Mouse (Mus musculus) CD4-positive, CD25-positive, alpha-beta regulatory T cell, adult 4 months (primary cell): ENCODE data around the gene Dld. TPM values are rescaled to one million over a fixed set of nuclear protein-coding genes. Genes with fewer than 3 reads are reported as not detected.

Experiments used
- ATAC-seq: one replicate; pipeline ENCODE4 v1.8.0; 2017
- polyA plus RNA-seq, 2 experiments: library from polyadenylated mRNA; unstranded; fragments of 100-300 nt; shearing (Covaris generic); gene quantifications; one replicate each; pipeline ENCODE4 v1.2.1; 2017

Dld gene
- polyA plus RNA-seq, 2 experiments from 2014 or later: 92.4 to 102 TPM

GRCm38 (mm10) chr12:31320817-31321216 lies 30.4 kb downstream of the Dld start:
- no peak for ATAC-seq

- ATAC-seq: no peak
Measured at GRCm38 (mm10) chr12:31318409-31318963, 32.8 kb downstream of the Dld start.

GRCm38 (mm10) chr12:31317670-31318408 lies 33.4 kb downstream of the Dld start:
- ATAC-seq: no peak

GRCm38 (mm10) chr12:31315961-31316360 lies 35.3 kb downstream of the Dld start:
- no peak for ATAC-seq

- ATAC-seq: no peak
Measured at GRCm38 (mm10) chr12:31314310-31314709, 36.9 kb downstream of the Dld start.

- no peak for ATAC-seq
Measured at GRCm38 (mm10) chr12:31313136-31313535, 38.1 kb downstream of the Dld start.

GRCm38 (mm10) chr12:31312281-31312680 lies 39.0 kb downstream of the Dld start:
- no peak for ATAC-seq

GRCm38 (mm10) chr12:31311671-31312265 lies 39.5 kb downstream of the Dld start:
- ATAC-seq: no peak

- no peak for ATAC-seq
Measured at GRCm38 (mm10) chr12:31310687-31311086, 40.6 kb downstream of the Dld start.

GRCm38 (mm10) chr12:31307756-31308155 lies 43.5 kb downstream of the Dld start:
- ATAC-seq: no peak

GRCm38 (mm10) chr12:31307011-31307410 lies 44.2 kb downstream of the Dld start:
- ATAC-seq: no peak

- ATAC-seq: no peak
Measured at GRCm38 (mm10) chr12:31306075-31306675, 45.1 kb downstream of the Dld start.

GRCm38 (mm10) chr12:31302766-31303511 lies 48.3 kb downstream of the Dld start:
- ATAC-seq: no peak

- no peak for ATAC-seq
Measured at GRCm38 (mm10) chr12:31302266-31302665, 49.0 kb downstream of the Dld start.

- no peak for ATAC-seq
Measured at GRCm38 (mm10) chr12:31300276-31300675, 51.0 kb downstream of the Dld start.

- ATAC-seq: no peak
Measured at GRCm38 (mm10) chr12:31299676-31300197, 51.5 kb downstream of the Dld start.

- ATAC-seq: no peak
Measured at GRCm38 (mm10) chr12:31299126-31299525, 52.1 kb downstream of the Dld start.

GRCm38 (mm10) chr12:31298530-31298929 lies 52.7 kb downstream of the Dld start:
- no peak for ATAC-seq

GRCm38 (mm10) chr12:31298122-31298521 lies 53.1 kb downstream of the Dld start:
- ATAC-seq: no peak

- no peak for ATAC-seq
Measured at GRCm38 (mm10) chr12:31296097-31296496, 55.2 kb downstream of the Dld start.

- no peak for ATAC-seq
Measured at GRCm38 (mm10) chr12:31295505-31295904, 55.7 kb downstream of the Dld start.

- ATAC-seq: no peak
Measured at GRCm38 (mm10) chr12:31294996-31295395, 56.3 kb downstream of the Dld start.

- ATAC-seq: no peak
Measured at GRCm38 (mm10) chr12:31294526-31294925, 56.7 kb downstream of the Dld start.
